Mouse (Mus musculus) 3134 (cell line): ENCODE measurements around the gene Dnajc11.
A peak's percentile ranks its signal among the peaks of the same experiment; 100 is the strongest.

Experiments used
- DNase-seq: peaks from one replicate; pipeline ENCODE4 v3.0.0-alpha.2; 2011; ENCODE audit warnings: low spot score; ENCODE audit not compliant: insufficient read length; ENCODE audit errors: extremely low read depth

Dnajc11 gene

DNA sequence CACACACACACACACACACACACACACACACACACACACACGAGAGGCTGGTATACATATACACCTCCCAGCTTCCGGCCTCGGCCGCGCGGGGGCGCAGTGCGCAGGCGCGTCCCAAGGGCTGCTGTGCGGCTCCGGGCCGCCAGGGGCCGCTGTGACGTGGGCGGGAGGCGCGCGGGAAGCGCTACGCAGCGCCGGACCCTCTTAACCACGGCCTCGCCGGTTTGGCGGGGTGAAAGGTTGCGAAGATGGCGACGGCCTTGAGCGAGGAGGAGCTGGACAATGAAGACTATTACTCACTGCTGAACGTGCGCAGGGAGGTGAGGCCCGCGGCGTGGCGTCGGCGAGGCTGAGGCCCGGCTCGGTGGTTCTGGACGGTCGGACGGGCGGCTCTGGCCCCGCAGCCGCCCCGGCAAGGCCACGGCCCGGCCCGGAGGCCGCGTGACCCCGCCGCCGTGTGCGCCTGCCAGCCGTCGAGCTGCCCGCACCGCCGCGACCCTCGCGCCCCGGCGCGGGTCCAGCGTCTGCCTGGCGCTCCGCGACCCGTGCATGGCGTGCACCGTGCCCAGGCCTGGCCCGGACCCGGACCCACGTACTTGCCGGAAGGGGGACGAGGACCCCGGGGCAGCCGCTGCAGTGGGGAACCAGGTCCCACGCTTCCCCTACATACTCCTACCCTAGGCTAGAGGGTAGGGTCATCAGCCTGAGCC, at the start of gene Dnajc11:
Gene Dnajc11 (plus strand): TSS at position 187 of the 710 bp plus-strand sequence.
- DNase-seq, result peak; percentile 91

DNA sequence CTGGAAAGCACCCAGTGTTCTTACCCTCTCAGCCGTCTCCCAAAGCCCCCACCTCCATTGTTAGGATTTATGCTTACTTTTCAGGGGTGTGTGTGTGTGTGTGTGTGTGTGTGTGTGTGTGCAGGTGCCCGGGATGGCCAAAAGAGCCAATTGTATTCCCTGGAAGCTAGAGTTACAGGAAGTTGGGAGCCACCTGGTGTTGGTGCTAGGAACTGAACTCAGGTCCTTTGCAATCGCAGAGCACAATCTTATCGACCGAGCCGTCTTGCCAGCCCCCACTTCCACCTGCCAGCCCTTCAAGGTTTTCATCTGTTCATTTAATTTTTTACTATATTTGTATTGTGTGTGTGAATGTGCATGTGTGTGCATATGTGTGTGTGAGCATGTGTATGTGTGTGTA, 40.2 kb upstream of the Dnajc11 start:
- DNase-seq, result no peak

DNA sequence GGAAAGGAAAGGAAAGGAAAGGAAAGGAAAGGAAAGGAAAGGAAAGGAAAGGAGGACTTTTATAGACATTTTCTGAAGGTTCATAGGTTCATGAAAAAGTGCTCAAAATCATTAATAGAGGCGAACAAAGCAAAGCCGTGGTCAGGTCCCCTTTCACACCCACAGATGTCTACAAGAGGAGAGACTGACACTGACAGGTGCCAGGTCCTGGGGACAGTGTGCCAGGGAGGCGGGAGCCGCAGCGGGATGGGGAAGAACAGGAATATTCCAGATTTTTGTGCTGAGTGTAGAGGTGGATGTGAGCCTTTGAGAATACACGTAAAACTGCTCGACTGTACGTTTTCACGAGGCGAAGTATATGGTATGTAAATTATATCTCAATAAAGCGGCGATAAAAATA, 38.6 kb upstream of the Dnajc11 start:
- no peak for DNase-seq

DNA sequence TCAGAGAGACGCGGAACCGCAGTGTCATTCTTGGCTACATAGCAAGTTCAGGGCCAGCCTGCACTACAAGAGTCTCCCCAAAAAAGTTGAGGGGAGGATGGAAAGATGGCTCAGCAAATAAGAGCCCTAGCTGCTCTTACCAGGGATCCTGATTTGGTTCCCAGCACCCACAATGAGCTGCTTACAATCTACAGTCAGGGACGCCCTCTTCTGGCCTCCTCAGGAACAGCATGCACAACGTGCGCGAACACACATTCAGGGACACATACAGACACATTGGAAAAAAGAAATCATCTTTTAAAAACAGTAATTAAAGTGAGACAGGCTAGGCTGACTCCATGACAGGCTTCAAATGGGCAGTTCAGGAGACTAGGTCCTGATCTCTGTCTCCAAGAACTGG, 37.9 kb upstream of the Dnajc11 start:
- DNase-seq, result no peak

DNA sequence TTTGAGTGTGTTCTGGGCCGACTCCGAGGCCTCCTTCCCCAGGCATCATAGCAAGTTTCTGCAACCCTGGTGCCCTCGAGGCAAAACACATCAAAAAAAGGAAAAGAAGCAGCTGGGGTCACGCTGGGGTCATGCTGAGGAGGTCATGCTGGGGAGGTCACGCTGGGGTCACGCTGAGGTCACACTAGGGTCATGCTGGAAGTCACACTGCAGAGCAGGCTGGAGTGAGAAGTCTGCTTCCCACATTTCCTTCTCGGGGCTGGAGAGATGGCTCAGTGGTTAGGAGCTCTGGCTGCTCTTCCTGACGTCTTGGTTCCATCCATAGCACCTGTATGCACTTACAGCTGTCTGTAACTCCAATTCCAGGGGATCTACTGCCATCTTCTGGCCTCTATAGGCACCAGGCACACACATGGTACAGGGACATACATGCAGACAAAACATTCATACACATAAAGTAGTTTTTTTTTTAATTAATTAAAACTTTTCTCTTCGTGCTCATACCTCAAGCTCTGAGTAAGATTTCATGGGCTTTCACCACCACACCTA, 36.3 kb upstream of the Dnajc11 start:
- no peak for DNase-seq

DNA sequence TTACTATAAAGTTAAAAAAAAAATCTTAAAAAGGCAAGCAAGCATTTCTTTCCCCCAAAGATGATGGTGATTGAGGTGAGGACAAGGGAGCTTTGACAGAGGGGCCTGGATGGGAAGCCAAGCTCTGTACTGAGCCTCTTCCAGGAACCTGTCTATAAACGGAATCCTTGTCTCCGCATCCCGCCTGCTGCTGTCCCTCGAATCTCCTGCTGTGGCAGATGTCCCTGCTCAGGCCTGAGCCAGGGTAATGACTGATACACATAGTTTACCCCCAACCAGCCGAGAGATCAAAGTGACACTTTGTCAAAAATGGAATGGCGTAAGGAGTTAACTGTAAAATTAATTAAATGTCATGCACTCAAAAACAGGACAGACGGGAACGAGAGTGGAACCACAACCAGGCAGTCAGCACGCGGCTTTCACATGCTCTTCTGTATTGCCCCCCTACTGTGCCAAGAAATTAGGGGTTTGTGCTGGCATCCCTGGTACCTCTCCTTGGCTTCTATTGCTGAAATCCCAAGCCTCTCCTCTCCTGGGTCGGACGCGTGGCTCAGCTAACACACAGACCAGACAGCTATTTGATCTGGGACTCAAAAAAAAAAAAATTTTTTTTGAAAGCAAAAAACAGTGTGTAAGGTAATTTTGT, 34.8 kb upstream of the Dnajc11 start:
- DNase-seq, result no peak

DNA sequence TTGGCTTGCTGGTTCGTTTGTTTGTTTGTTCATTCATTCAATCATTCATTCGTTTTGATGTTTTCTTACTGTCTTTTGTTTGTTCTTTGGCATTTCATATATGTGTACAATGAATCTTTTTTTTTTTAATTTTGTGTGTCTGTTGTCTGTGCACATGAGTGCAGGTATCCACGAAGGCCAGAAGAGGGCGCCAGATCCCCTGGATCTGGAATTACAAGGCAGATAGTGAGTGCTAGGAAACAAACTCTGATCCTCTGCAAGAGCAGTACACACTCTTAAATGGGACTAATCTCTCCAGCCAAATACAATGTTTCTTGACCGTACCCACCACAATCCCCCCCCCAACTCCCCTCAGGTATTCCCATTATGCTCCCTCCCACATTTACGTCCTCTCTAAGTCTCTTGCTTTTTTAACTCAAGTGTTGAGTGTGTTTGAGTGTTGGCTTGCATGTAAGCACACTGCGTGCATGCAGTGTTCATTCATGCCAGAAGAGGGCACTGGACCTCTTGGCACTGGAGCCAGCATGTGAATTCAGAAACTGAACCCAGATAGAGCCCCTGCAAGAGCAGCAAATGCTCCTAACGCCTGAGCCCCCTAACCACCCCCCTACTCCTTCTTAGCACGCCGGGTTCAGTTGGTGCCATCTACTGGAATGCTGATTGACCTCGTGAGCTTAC, 33.6 kb upstream of the Dnajc11 start:
- DNase-seq, result no peak

DNA sequence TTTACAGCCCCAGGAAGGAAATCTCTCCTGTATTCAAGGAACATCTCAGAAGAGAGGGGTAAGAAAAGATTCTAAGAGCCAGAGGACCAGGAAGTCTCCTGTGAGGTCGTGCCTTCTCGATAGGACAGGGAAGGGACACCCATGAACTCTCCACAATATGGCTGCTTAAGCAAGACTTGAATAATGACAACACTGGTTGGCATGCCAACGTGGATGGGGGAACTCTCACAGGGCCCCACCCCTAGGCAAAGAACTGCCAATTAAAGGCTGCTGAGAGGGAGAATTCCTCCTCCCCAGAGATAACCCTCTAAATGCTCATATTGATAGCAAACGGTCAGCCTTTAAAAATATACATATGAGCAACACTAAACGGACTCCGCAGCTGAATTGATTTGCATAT, 32.8 kb upstream of the Dnajc11 start:
- DNase-seq, result no peak

DNA sequence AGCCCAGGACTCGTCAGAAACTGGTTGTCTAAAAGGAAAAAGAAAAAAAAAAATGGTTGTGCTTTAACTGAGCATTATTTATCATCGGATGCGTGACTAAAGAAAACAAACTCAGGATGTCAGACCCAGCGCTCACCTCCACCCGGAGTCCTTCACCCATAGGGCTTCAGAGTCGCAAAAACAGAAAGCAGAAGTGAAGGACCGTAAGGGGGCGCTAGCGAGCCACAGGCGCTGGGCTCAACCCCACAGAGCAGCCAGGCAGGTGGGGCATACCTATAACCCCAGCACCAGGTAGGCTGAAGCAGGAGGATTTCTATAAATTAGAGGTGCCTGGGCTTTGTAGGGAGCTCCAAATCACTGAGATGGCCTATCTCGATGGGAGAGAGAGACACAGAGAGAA, 32.1 kb upstream of the Dnajc11 start:
- no peak for DNase-seq

DNA sequence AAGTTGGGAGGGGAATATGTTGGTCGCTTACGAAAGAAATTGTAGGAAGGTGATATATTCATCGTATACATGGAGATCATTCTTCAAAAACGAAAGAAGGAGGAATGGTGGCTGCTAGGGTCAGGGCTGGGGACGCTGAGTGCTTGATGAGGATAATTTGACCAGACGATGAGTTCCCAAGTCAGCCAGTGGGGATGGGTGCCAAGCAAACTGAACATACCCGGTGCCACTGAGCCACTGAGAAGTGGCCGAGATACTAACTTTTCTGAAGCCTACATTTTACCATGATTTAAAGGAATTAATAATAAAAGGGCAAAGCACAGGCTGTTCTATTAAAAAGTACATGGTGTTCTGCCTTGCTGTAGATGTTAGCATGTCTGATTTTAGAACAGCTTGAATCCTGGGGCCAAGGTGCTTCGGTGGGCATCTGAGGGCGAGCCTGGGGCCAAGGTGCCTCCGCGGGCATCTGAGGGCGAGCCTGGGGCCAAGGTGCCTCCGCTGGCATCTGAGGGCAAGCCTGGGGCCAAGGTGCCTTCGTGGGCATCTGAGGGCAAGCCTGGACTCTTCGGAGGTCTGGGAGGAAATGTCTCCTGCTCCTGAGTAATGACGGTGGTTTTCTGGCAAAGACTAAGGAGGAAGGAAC, 31.3 kb upstream of the Dnajc11 start:
- DNase-seq, result no peak

DNA sequence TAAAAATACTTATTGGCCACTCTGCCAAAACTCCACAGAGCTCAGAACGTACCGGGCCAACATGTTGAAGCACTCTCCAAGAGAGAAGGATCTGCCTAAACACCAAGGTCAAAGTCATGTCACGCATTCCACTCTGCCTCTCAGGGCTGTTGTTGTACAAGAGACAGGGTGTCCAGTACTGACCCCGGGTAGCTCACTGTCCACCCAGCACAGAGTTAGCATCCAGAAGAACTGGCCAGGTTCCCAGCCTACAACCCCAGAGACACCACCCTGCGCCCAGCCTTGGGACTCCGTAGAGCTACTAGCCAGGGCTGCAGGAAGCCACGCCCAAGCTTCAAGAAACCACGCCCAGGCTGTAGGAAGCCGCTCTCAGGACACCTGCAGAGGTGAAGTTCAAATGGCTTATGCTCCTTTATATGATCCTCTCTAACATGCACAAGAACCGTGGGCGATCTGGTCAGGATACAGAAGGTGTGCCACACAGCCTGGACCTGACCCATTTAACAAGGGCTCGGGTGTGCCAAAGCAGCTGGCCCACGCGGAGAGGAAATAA, 30.7 kb upstream of the Dnajc11 start:
- no peak for DNase-seq

DNA sequence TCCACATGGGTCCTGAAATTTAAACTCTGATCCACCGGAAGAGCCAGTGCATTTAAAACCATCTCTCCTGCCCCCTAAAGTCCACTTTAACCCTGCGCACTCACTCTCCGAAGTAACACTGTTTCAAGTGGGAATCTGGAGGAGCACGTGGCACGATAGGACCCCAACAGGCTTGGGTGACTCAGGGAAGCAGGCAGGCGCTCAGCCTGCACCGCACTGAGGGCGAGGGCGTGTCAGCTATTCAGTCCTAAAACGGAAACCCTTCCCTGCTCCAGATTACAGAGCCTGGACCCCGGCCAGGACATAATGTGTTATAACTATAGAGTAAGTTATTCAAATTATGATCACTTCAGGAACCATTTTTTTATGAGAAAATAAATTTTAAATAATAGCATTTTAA, 29.4 kb upstream of the Dnajc11 start:
- DNase-seq, result no peak

DNA sequence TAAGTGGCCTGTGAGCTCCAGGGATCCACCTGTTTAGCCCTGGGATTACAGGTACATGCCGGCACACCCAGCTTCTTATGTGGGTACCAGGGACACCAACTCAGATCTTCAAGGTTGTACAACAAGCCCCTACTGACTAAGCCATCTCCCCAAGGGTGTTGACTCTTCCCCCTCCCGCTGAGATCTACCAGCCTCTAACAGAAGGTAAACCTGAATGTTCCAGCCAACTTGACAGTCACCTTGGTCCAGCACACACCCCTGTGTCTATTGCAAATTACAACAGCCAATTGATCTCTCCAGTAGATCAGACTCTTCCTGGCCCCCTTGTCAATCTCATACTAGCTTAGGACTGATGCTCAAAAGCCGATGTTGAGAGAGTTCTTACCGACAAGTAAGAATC, 27.9 kb upstream of the Dnajc11 start:
- no peak for DNase-seq

DNA sequence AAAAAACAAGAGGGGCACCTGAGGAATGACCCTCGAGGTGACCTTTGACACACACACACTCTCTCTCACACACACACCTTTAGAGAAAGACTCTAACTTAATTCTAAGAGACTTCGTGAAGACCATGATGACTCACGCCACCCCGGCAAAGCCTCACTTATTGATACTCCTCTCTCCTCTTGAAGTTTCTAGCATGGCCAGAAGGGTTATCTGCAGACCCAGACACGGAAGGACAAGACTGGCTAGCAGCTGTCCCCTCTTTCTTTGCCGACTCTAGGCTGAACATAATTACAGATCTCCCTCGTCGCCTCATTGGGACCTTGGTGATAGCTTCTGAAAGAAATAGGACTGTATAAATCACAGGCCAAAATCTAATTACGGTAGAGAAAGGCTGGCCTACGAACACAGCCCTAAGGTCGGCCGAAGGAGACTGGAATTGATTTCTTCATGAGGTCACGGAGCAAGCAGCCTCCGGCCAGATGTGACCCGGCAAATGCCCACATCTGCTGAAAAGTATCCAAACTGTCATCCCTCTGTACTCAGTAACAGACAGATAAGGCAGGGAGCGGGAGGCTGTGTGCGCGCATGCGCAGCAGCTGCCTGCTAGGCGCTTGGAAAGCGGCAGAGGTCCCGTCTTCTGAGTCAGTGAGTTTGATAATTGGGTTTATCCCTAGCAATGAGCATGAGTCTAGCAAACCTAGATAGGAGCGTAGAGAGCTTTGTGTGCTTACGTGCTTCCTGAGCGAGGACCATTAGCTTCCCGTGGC, 25.7 kb upstream of the Dnajc11 start:
- no peak for DNase-seq

DNA sequence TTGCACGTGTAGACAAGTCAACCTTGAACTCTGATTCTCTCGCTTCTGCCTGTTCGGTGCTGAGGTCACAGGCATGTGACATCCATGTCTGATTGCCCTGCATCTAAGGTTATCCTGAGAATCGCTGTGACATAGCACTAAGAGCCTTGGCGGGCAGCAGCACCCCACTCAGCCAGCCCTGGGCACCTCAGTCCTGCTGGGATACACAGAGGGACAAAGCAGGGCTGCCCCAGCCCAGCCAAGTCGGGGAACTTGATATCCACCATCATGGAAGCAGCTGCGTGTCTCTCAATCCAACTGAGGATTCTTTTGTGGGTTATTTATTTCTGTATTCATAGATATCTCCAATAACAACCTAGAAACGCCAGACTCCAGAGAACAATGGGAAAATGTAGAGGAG, 24.7 kb upstream of the Dnajc11 start:
- DNase-seq, result no peak

DNA sequence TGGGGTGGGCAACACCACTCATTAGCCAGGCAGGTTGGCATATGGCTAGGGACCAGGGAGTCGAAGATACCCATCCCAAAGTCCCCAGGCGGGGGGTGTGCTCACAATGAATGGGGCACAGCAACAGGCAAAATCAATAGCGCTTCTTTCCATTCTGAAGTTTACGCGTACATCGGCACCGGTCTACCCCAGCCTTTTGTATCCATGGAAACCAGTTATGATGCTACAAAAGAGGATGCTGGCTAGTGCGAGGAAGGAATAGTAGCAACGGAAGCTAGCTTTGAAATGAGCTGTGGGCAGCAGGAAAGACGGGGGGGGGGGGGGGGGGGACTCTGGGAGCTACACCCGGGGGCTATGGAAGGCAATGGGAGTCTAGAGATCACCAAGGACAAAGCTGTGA, 17.2 kb upstream of the Dnajc11 start:
- no peak for DNase-seq

DNA sequence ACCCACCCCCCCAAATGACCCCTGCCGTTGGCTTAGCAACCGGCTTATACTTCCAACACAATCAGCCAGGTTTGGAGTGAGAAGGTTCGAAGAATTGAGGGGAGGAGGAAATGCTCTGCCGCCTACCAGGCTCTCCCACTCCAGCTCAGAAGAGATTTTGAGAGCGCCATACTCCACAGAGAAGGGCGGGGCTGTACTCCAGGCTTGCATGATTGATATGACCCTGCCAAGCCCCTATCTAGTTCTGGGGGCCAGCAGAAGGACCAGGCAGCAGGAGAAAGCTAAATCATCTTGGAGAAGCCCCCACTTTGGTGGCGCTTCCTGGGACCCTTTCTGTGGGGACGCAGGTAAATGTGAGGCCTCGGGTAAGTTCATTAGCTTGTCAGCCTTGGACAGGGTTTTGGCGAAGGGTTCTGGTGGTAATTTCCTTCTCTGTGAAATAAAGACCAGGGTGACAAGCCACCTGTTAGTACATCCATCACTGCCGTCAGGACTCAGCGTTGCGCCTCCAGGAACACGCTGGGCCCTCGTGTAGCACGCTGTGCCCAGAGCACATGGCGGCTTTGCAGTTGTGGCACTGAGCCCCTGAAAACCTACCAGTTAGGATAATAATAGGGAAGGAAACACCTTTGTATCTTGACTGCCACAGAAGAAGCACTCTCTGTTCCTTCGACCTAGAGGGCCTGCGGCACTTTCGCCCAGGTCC, 14.2 kb upstream of the Dnajc11 start:
- no peak for DNase-seq

DNA sequence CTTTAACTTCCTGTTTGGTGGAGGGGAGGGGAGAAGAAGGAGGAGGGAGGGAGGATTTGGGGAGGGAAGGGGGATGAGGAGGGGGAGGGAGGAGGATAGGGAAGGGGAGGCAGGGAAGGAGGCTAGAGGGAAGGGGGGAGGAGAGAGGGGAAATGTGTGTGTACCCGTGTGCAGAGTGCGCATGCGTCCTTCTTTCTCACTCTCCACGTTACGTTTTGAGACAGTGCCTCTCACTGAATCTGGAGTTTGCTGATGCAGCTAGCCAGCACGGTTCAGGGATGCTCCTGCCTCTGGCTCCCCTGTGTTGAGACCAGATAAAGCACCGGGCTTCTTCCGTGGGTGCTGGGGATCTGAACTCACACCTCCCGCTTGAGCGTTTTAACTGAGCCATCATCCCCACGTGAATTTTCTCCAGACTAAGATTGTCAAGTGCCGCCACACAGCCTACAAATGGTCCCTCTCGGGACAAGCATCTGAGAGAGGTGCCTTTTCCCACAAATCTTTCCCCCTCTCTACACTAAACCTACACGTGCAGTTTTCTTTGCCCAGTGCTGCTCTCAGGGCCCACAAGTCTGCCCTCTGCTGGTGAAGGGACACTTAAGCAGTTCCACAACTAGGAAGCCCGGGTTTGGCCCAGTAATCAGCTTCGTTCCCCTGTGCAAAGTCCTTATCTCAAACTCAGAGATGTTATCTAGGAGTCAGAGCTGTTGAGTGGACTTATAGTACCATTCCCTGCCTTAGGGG, 13.4 kb upstream of the Dnajc11 start:
- no peak for DNase-seq

DNA sequence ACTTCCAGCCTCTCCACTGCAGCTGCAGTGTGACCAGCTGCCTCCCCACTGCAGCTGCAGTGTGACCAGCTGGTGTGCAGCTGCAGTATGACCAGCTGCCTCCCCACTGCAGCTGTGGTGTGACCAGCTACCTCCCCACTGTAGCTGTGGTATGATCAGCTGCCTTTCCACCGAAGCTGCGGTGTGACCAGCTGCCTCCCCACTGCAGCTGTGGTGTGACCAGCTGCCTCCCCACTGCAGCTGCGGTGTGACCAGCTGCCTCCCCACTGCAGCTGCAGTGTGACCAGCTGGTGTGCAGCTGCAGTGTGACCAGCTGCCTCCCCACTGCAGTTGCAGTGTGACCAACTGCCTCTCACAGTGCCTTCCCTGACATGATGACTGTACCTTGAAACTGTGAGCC, 11.4 kb upstream of the Dnajc11 start:
- DNase-seq, result no peak
